ENCODE assay signal across 15 mouse cellular contexts in genomic region chr1:135128011-135128441, GRCm38 (mm10). TPM values are rescaled to one million over a fixed set of nuclear protein-coding genes. Genes with fewer than 3 reads are reported as not detected.
DNase-seq lines count a peak whose midpoint lies in the region; ATAC-seq and TF ChIP-seq lines count a peak whose summit lies in the region.
"Had no signal": no experiment of that assay in that cellular context is flagged by ENCODE, and none has a peak within 500 bp of the region (broad histone marks: within the 10 kb centered on the region; RNA-seq: fewer than 3 reads in every experiment).

No protein-coding gene starts in this region.

- H3K4me2 ChIP-seq in heart, embryonic 12.5 days = no peak overlapping the region
- H3K4me2 ChIP-seq in lung, embryonic 16.5 days (ENCODE audit: low read depth, low read length) = no peak overlapping the region
- H3K4me2 ChIP-seq in intestine, postnatal 0 days (replicated peaks; ENCODE audit: low read depth) = no peak overlapping the region
- H3K4me2 ChIP-seq in forebrain, embryonic 13.5 days = no peak overlapping the region
- H3K4me2 ChIP-seq: liver, embryonic 13.5 days had no signal

- H3K4me1 ChIP-seq in heart, embryonic 10.5 days = peaks cover 43% of the 10 kb centered on the region
- peaks cover 27% of the 10 kb centered on the region for H3K4me1 ChIP-seq in heart, embryonic 12.5 days (replicated peaks)
- peaks cover 7% of the 10 kb centered on the region; the same call in 1 of the 2 replicates for H3K4me1 ChIP-seq in lung, embryonic 16.5 days (replicated peaks; ENCODE audit: control insufficient read depth, insufficient read depth, low read length)
- no peaks in the 10 kb centered on the region for H3K4me1 ChIP-seq in intestine, postnatal 0 days (replicated peaks; ENCODE audit: control insufficient read depth, insufficient read depth, low read length)
- H3K4me1 ChIP-seq in forebrain, embryonic 13.5 days = peaks cover 6% of the 10 kb centered on the region; the same call in 1 of the 2 replicates

- no peak for DNase-seq in heart, embryonic 10.5 days (ENCODE audit: low spot score)
- DNase-seq in lung, postnatal 14 days = no peak
- DNase-seq in thymus, postnatal 36 days = peak; percentile 40 to 71
- DNase-seq in retina, postnatal 1 day = no peak
- DNase-seq: adrenal gland, adult 2 months; embryo, embryonic 11 days; forebrain, postnatal 0 days; heart, adult 11 months; heart, postnatal 4 days; liver, embryonic 13.5 days had no signal

- no peaks in the 10 kb centered on the region for H3K9me3 ChIP-seq in heart, embryonic 10.5 days
- H3K9me3 ChIP-seq in heart, embryonic 12.5 days (replicated peaks) = no peaks in the 10 kb centered on the region
- no peaks in the 10 kb centered on the region for H3K9me3 ChIP-seq in lung, embryonic 16.5 days (ENCODE audit: control insufficient read depth, low read length)
- H3K9me3 ChIP-seq in intestine, postnatal 0 days (ENCODE audit: control insufficient read depth) = no peaks in the 10 kb centered on the region
- H3K9me3 ChIP-seq in forebrain, embryonic 13.5 days (replicated peaks) = no peaks in the 10 kb centered on the region
- H3K9me3 ChIP-seq: liver, embryonic 13.5 days had no signal

- H3K27me3 ChIP-seq in heart, embryonic 10.5 days (ENCODE audit: insufficient read depth, poor library complexity, severe bottlenecking) = peaks cover 81% of the 10 kb centered on the region
- peaks cover 76% of the 10 kb centered on the region for H3K27me3 ChIP-seq in heart, embryonic 12.5 days (replicated peaks)
- peaks cover 5% of the 10 kb centered on the region; the same call in 1 of the 2 replicates for H3K27me3 ChIP-seq in lung, embryonic 16.5 days (ENCODE audit: control insufficient read depth, insufficient read depth, low read depth, low read length)
- peaks cover 8% of the 10 kb centered on the region; the same call in 1 of the 2 replicates for H3K27me3 ChIP-seq in intestine, postnatal 0 days (replicated peaks; ENCODE audit: control insufficient read depth, insufficient read depth, low read length)
- H3K27me3 ChIP-seq in forebrain, embryonic 13.5 days = peaks cover 17% of the 10 kb centered on the region

- H3K27ac ChIP-seq in heart, embryonic 10.5 days = peak overlapping the region; percentile 30; the same call in 1 of the 2 replicates
- H3K27ac ChIP-seq in heart, embryonic 12.5 days (ENCODE audit: poor library complexity, severe bottlenecking) = no peak overlapping the region
- no peak overlapping the region for H3K27ac ChIP-seq in lung, embryonic 16.5 days (ENCODE audit: low read length)
- H3K27ac ChIP-seq in intestine, postnatal 0 days (ENCODE audit: low read depth, low read length) = no peak overlapping the region
- H3K27ac ChIP-seq in forebrain, embryonic 13.5 days = no peak overlapping the region
- H3K27ac ChIP-seq: liver, embryonic 13.5 days had no signal

- H3K36me3 ChIP-seq in heart, embryonic 10.5 days = no peaks in the 10 kb centered on the region
- no peaks in the 10 kb centered on the region for H3K36me3 ChIP-seq in heart, embryonic 12.5 days
- H3K36me3 ChIP-seq in lung, embryonic 16.5 days (ENCODE audit: control insufficient read depth, insufficient read depth, low read length) = no peaks in the 10 kb centered on the region
- no peaks in the 10 kb centered on the region for H3K36me3 ChIP-seq in intestine, postnatal 0 days (ENCODE audit: control insufficient read depth, insufficient read depth)
- H3K36me3 ChIP-seq in forebrain, embryonic 13.5 days (ENCODE audit: poor library complexity, severe bottlenecking) = no peaks in the 10 kb centered on the region
- H3K36me3 ChIP-seq: liver, embryonic 13.5 days had no signal

- no peak for ATAC-seq in heart, embryonic 12.5 days (ENCODE audit: insufficient number of reproducible peaks, low FRiP score)
- peak; percentile 37; the same call in 1 of the 2 replicates for ATAC-seq in lung, embryonic 16.5 days (ENCODE audit: low read depth)
- no peak for ATAC-seq in intestine, postnatal 0 days
- no peak for ATAC-seq in forebrain, embryonic 13.5 days
- ATAC-seq: forebrain, postnatal 0 days had no signal

- no peak for TF ChIP-seq CTCF in intestine, postnatal 0 days (IDR thresholded peaks at IDR 0.05; ENCODE audit: low read depth)

- H3K9ac ChIP-seq in heart, embryonic 12.5 days = no peak overlapping the region
- no peak overlapping the region for H3K9ac ChIP-seq in lung, embryonic 16.5 days (ENCODE audit: low read length)
- 0 out of 2 replicates have a peak overlapping the region, but pooled peaks have one; percentile 17 for H3K9ac ChIP-seq in intestine, postnatal 0 days (ENCODE audit: low read depth, low read length)
- H3K9ac ChIP-seq in forebrain, embryonic 13.5 days = no peak overlapping the region
- H3K9ac ChIP-seq: forebrain, postnatal 0 days; liver, embryonic 13.5 days had no signal

- WGBS in heart, embryonic 10.5 days = 52% methylated on average over 6 of the region's 6 CpGs
- 43% methylated on average over 6 of the region's 6 CpGs for WGBS in heart, embryonic 12.5 days
- WGBS in lung, embryonic 16.5 days = 38% methylated on average over 6 of the region's 6 CpGs
- WGBS in intestine, postnatal 0 days = 56% methylated on average over 6 of the region's 6 CpGs
- WGBS in forebrain, embryonic 13.5 days = 54% methylated on average over 6 of the region's 6 CpGs

- no peak overlapping the region for H3K4me3 ChIP-seq in heart, embryonic 10.5 days
- no peak overlapping the region for H3K4me3 ChIP-seq in heart, embryonic 12.5 days
- H3K4me3 ChIP-seq in lung, embryonic 16.5 days (ENCODE audit: low read length) = no peak overlapping the region
- no peak overlapping the region for H3K4me3 ChIP-seq in intestine, postnatal 0 days (ENCODE audit: low read depth, low read length)
- no peak overlapping the region for H3K4me3 ChIP-seq in forebrain, embryonic 13.5 days
- H3K4me3 ChIP-seq: liver, embryonic 13.5 days had no signal

RNA-seq across cellular contexts. Expression of gene Ptpn7, which starts 4.5 kb away (rescaled TPM):
- polyA plus RNA-seq in heart, embryonic 10.5 days (2016; fragmentation: Nextera tagmentation; extraction: Ambion mirVana) = 1.5 and 5.0 TPM in 2 replicates
- 1.0 and 1.4 TPM in 2 replicates for polyA plus RNA-seq in heart, embryonic 12.5 days (2016; fragmentation: Nextera tagmentation; extraction: Ambion mirVana)
- 4.4 and 6.1 TPM in 2 replicates for polyA plus RNA-seq in lung, embryonic 16.5 days (2015; fragmentation: Nextera tagmentation; extraction: Ambion mirVana)
- polyA plus RNA-seq in intestine, postnatal 0 days (2015; fragmentation: Nextera tagmentation; extraction: Ambion mirVana) = 0.73 and 0.76 TPM in 2 replicates
- polyA plus RNA-seq in forebrain, embryonic 13.5 days (2015; fragmentation: Nextera tagmentation; extraction: Ambion mirVana) = 0.34 and 0.53 TPM in 2 replicates

RNA-seq across cellular contexts. Expression of gene Arl8a, which starts 18.6 kb away (rescaled TPM):
- 28.0 and 36.5 TPM in 2 replicates for polyA plus RNA-seq in heart, embryonic 10.5 days (2016; fragmentation: Nextera tagmentation; extraction: Ambion mirVana)
- 36.4 and 36.6 TPM in 2 replicates for polyA plus RNA-seq in heart, embryonic 12.5 days (2016; fragmentation: Nextera tagmentation; extraction: Ambion mirVana)
- 37.4 and 42.9 TPM in 2 replicates for polyA plus RNA-seq in lung, embryonic 16.5 days (2015; fragmentation: Nextera tagmentation; extraction: Ambion mirVana)
- 66.6 and 68.8 TPM in 2 replicates for polyA plus RNA-seq in intestine, postnatal 0 days (2015; fragmentation: Nextera tagmentation; extraction: Ambion mirVana)
- polyA plus RNA-seq in forebrain, embryonic 13.5 days (2015; fragmentation: Nextera tagmentation; extraction: Ambion mirVana) = 161 and 162 TPM in 2 replicates

RNA-seq across cellular contexts. Expression of gene Lgr6, which starts 22.9 kb away (rescaled TPM):
- 0.49 and 0.64 TPM in 2 replicates for polyA plus RNA-seq in heart, embryonic 10.5 days (2016; fragmentation: Nextera tagmentation; extraction: Ambion mirVana)
- polyA plus RNA-seq in heart, embryonic 12.5 days (2016; fragmentation: Nextera tagmentation; extraction: Ambion mirVana) = 0.80 and 0.82 TPM in 2 replicates
- 9.2 and 9.9 TPM in 2 replicates for polyA plus RNA-seq in lung, embryonic 16.5 days (2015; fragmentation: Nextera tagmentation; extraction: Ambion mirVana)
- polyA plus RNA-seq in intestine, postnatal 0 days (2015; fragmentation: Nextera tagmentation; extraction: Ambion mirVana) = 0.37 and 0.44 TPM in 2 replicates
- polyA plus RNA-seq in forebrain, embryonic 13.5 days (2015; fragmentation: Nextera tagmentation; extraction: Ambion mirVana) = 0.15 and 0.30 TPM in 2 replicates

RNA-seq across cellular contexts. Expression of gene Gpr37l1, which starts 39.5 kb away (rescaled TPM):
- not detected in 2 replicates for polyA plus RNA-seq in heart, embryonic 10.5 days (2016; fragmentation: Nextera tagmentation; extraction: Ambion mirVana)
- not detected in 2 replicates for polyA plus RNA-seq in heart, embryonic 12.5 days (2016; fragmentation: Nextera tagmentation; extraction: Ambion mirVana)
- polyA plus RNA-seq in lung, embryonic 16.5 days (2015; fragmentation: Nextera tagmentation; extraction: Ambion mirVana) = not detected in 2 replicates
- polyA plus RNA-seq in intestine, postnatal 0 days (2015; fragmentation: Nextera tagmentation; extraction: Ambion mirVana) = 1.7 and 2.0 TPM in 2 replicates
- not detected in 2 replicates for polyA plus RNA-seq in forebrain, embryonic 13.5 days (2015; fragmentation: Nextera tagmentation; extraction: Ambion mirVana)
- polyA plus RNA-seq: liver, embryonic 13.5 days; neural tube, embryonic 11.5 days had no signal

Comparison
In these comparisons a context has a peak if more than half of its experiments do, and no peak if none do; other contexts are left out.
1. DNase-seq: peak in thymus, postnatal 36 days (2 of 2); none in heart, embryonic 10.5 days (single experiment), lung, postnatal 14 days (single experiment) and retina, postnatal 1 day (single experiment).